Mouse (Mus musculus): ENCODE measurements around the gene Pkn1.

GRCm38 (mm10) chr8:83698291-83698660, 703 bp downstream of the Pkn1 start:
- TF ChIP-seq CTCF (IDR thresholded peaks at IDR 0.05; ENCODE audit: low read depth, low read length): no peak
- TF ChIP-seq POLR2A (IDR thresholded peaks at IDR 0.05; ENCODE audit: borderline replicate concordance, low read depth, low read length): no peak
